Mouse (Mus musculus) layer of hippocampus, adult 8-10 months (tissue): ENCODE measurements at regions not wholly inside any gene's neighbourhood (a gene's known extent, or its start where the extent isn't known, plus 50 kb on each side); places are given as distances from the start of the nearest gene placed in this dataset.

ENCODE experiments used
- DNase-seq, 2 experiments: peaks; one replicate each; pipeline ENCODE4 v3.0.0; 2022; ENCODE audit warnings: low spot score in 2 of 2

DNA sequence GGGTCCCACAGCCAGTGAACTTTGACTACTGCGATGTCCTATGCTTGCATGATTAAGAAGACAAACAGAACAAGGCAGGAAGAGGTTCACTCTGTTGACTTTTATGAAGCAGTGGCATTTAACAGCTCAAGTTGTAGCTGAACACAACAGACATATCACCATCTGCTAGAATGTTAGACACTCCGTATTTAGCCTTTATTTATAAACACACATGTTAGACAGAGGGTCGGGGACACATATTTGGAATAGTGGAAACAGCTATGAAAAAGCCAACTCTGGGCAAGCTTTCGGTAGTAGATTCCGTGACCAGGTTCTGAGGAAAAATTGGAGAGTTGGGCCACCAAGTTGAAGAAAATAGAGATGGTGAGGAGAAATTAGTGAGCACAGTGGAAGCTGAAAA lies 775.6 kb upstream of the Fam98a start:
- peak; percentile 2 to 9 for DNase-seq

DNA sequence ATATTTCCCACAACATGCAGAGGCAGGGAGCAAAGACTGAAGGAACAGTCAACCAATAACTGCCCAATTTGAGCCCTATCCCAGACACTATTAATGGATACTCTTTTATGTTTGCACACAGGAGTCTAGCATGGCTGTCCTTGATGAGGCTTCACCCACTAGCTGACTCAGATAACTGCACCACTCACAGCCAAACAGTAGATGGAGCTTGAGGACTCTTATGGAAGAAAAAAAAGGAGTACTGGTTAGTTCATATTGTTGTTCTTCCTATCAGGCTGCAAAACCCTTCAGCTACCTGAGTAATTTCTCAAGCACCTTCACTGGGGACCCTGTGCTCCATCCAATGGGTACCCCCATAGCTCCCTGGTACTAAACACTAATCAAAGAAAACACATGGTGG lies 742.9 kb upstream of the Fam98a start:
- peak in 1 of 2 experiments; percentile 23 for DNase-seq
